Mouse (Mus musculus) C2C12 (cell line): Measurements from ENCODE around the gene Sox6. TPM values are rescaled to one million over a fixed set of nuclear protein-coding genes. Genes with fewer than 3 reads are reported as not detected.

Experiments used
- H3K27me3 ChIP-seq: one replicate; pipeline ENCODE4 v1.6.1; 2011; ENCODE audit not compliant: control insufficient read depth, insufficient read depth, insufficient read length
- H3K36me3 ChIP-seq: one replicate; pipeline ENCODE4 v1.6.1; 2011; ENCODE audit not compliant: control insufficient read depth, insufficient read depth
- H3K4me3 ChIP-seq: one replicate; pipeline ENCODE4 v1.5.1; 2011; ENCODE audit warnings: mild to moderate bottlenecking, control low read depth; ENCODE audit not compliant: poor library complexity, insufficient read depth, severe bottlenecking
- H3K79me2 ChIP-seq: one replicate; pipeline ENCODE4 v1.6.1; 2011; ENCODE audit not compliant: control insufficient read depth, insufficient read depth
- H3K79me3 ChIP-seq: one replicate; pipeline ENCODE4 v1.6.1; 2011; ENCODE audit warnings: low read depth, control low read depth
- H3ac ChIP-seq: one replicate; pipeline ENCODE3; 2011; ENCODE audit warnings: low read depth; ENCODE audit not compliant: control insufficient read depth, insufficient read length
- CEBPB ChIP-seq: IDR thresholded peaks from one replicate; pipeline ENCODE4 v1.6.1; 2011; ENCODE audit warnings: low read depth, mild to moderate bottlenecking, control low read depth, moderate library complexity
- CTCF ChIP-seq: IDR thresholded peaks from one replicate; pipeline ENCODE4 v1.5.1; 2011; ENCODE audit not compliant: control insufficient read depth, insufficient read depth, insufficient read length
- FOSL1 ChIP-seq: IDR thresholded peaks from one replicate; pipeline ENCODE4 v1.8.0; 2011; ENCODE audit warnings: mild to moderate bottlenecking, low read length; ENCODE audit not compliant: poor library complexity, insufficient read depth, severe bottlenecking
- MAX ChIP-seq: IDR thresholded peaks from one replicate; pipeline ENCODE4 v1.6.1; 2011; ENCODE audit warnings: mild to moderate bottlenecking, control low read depth
- MYOD1 ChIP-seq: IDR thresholded peaks from one replicate; pipeline ENCODE4 v1.6.1; 2011; ENCODE audit warnings: low read depth; ENCODE audit not compliant: control insufficient read depth, insufficient read length
- MYOG ChIP-seq: IDR thresholded peaks from one replicate; pipeline ENCODE4 v1.6.1; 2011; ENCODE audit not compliant: control insufficient read depth, insufficient read length; ENCODE audit errors: extremely low read depth
- USF1 ChIP-seq: IDR thresholded peaks from one replicate; pipeline ENCODE4 v1.6.1; 2011; ENCODE audit warnings: low read depth, mild to moderate bottlenecking, control low read depth, moderate library complexity
- polyA plus RNA-seq: library from polyadenylated mRNA; unstranded; fragments of >200 nt; fragmentation: generic; extraction: Trizol; gene quantifications from one replicate; pipeline ENCODE4 v1.2.1, GENCODE M21; 2012; ENCODE audit warnings: missing spikeins

Sox6 gene
- polyA plus RNA-seq, 1 experiment, result 0.08 TPM

GRCm38 (mm10) chr7:115829756-115830155 lies 208.8 kb downstream of the Sox6 start:
- Histone ChIP-seq H3K79me2 (no peaks in the 10 kb centered on the region), H3K36me3 (no peaks in the 10 kb centered on the region), H3K27me3 (no peaks in the 10 kb centered on the region), H3K4me3 (no peak overlapping the region), H3K79me3 (no peaks in the 10 kb centered on the region), H3ac (no peak overlapping the region)
- no peak for TF ChIP-seq CTCF
- no peak for TF ChIP-seq FOSL1
- TF ChIP-seq USF1, result no peak

- Histone ChIP-seq H3K79me2 (no peaks in the 10 kb centered on the region), H3ac (no peak overlapping the region), H3K36me3 (no peaks in the 10 kb centered on the region), H3K4me3 (no peak overlapping the region), H3K27me3 (no peaks in the 10 kb centered on the region), H3K79me3 (no peaks in the 10 kb centered on the region)
- TF ChIP-seq USF1, result no peak
- no peak for TF ChIP-seq CEBPB
- TF ChIP-seq MAX, result no peak
- TF ChIP-seq FOSL1, result no peak
- no peak for TF ChIP-seq MYOG
- TF ChIP-seq CTCF, result no peak
- no peak for TF ChIP-seq MYOD1
Measured at GRCm38 (mm10) chr7:115829260-115829659, 209.3 kb downstream of the Sox6 start.

GRCm38 (mm10) chr7:115825295-115825694 lies 213.3 kb downstream of the Sox6 start:
- no peaks in the 10 kb centered on the region for H3K79me3 ChIP-seq
- TF ChIP-seq CEBPB, result no peak
- TF ChIP-seq CTCF, result no peak
- TF ChIP-seq MYOG, result no peak
- no peak for TF ChIP-seq USF1
- TF ChIP-seq MYOD1, result no peak
- no peak for TF ChIP-seq FOSL1
- no peak for TF ChIP-seq MAX
- H3K79me2 ChIP-seq, result no peaks in the 10 kb centered on the region
- no peak overlapping the region for H3ac ChIP-seq
- H3K4me3 ChIP-seq, result no peak overlapping the region
- H3K36me3 ChIP-seq, result no peaks in the 10 kb centered on the region
- H3K27me3 ChIP-seq, result no peaks in the 10 kb centered on the region

DNA sequence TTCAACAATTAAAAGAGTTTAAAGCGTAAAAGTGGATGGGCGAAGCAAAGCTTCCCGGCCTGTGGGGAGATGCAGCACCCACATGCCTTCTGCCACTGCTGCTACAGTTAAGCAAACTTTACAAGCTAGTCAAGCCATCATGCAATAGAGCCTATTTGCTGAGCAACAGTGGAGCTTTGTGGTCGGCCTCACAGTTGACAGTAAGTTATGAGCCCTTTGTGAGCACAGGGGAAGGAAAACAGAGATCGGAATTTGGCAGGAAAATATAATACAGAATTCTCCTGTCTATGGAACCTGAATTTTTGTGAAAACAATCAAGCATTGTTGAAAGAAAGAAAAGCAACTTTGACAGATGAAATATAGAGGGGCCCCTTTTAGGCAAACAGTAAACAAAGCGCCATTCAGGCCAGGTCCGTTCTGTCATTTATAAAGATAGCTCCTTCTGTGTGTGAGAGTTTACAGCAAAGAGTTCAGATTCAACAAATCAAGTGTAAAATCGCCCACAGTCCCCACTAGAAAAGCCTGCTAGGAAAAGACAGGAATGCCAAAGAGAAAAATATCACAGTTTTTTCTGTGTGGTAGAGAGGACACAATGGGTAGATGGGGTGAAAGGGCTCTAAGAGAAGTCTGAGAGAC lies 213.9 kb downstream of the Sox6 start:
- H3K4me3 ChIP-seq, result no peak overlapping the region
- H3ac ChIP-seq, result no peak overlapping the region
- TF ChIP-seq MYOD1 (no peak), FOSL1 (no peak), MAX (no peak), USF1 (no peak)
- no peaks in the 10 kb centered on the region for H3K27me3 ChIP-seq
- no peaks in the 10 kb centered on the region for H3K36me3 ChIP-seq
- no peaks in the 10 kb centered on the region for H3K79me2 ChIP-seq
- no peaks in the 10 kb centered on the region for H3K79me3 ChIP-seq

GRCm38 (mm10) chr7:115819136-115819535 lies 219.5 kb downstream of the Sox6 start:
- TF ChIP-seq CTCF, result no peak
- no peak for TF ChIP-seq CEBPB
- no peak for TF ChIP-seq USF1
- TF ChIP-seq MAX, result no peak
- no peak for TF ChIP-seq MYOD1
- no peak for TF ChIP-seq MYOG
- no peak for TF ChIP-seq FOSL1
- H3K79me3 ChIP-seq, result no peaks in the 10 kb centered on the region
- H3K36me3 ChIP-seq, result no peaks in the 10 kb centered on the region
- H3K4me3 ChIP-seq, result no peak overlapping the region
- no peak overlapping the region for H3ac ChIP-seq
- no peaks in the 10 kb centered on the region for H3K79me2 ChIP-seq
- no peaks in the 10 kb centered on the region for H3K27me3 ChIP-seq

DNA sequence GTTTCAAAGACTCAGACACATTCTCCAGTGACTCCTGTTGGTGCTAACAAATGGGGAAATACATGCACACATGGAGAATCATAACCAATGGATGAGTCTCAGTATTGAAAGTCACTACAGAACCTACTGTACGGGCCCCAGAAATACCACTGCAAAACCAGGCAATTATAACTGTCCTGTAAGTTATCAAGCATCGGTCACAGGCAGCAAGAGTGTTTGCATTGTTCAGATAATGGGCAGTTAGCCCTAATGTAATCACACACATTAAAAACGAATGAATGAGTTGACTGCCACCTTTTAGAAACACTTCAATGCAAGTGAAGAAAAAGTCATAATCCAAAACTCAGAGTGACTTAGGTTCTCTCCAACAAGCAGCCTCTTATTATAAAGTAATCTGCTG lies 235.3 kb downstream of the Sox6 start:
- Histone ChIP-seq H3K79me2 (no peaks in the 10 kb centered on the region), H3ac (no peak overlapping the region), H3K4me3 (no peak overlapping the region), H3K27me3 (no peaks in the 10 kb centered on the region), H3K36me3 (no peaks in the 10 kb centered on the region), H3K79me3 (no peaks in the 10 kb centered on the region)
- TF ChIP-seq MAX, result no peak
- TF ChIP-seq CEBPB, result no peak
- TF ChIP-seq USF1, result no peak
- no peak for TF ChIP-seq CTCF
- TF ChIP-seq MYOG, result no peak
- no peak for TF ChIP-seq FOSL1
- TF ChIP-seq MYOD1, result no peak
